Mouse (Mus musculus) fibroblast of lung, adult 2 months (primary cell): ENCODE results near the gene Iqcf1.

Experiments used
- DNase-seq: peaks from one replicate; pipeline ENCODE4 v3.0.0-alpha.2; 2011; ENCODE audit warnings: low read depth

The Iqcf1 gene

GRCm38 (mm10) chr9:106499667-106500066, at the start of gene Iqcf1:
Gene Iqcf1, plus strand, starts transcription at chr9:106499967.
- no peak for DNase-seq

GRCm38 (mm10) chr9:106450661-106451060, 49.1 kb upstream of the Iqcf1 start:
- DNase-seq, result no peak

GRCm38 (mm10) chr9:106451298-106451697, 48.5 kb upstream of the Iqcf1 start:
- no peak for DNase-seq

GRCm38 (mm10) chr9:106451899-106452298, 47.9 kb upstream of the Iqcf1 start:
- no peak for DNase-seq

GRCm38 (mm10) chr9:106452351-106452750, 47.4 kb upstream of the Iqcf1 start:
- no peak for DNase-seq

- no peak for DNase-seq
These were observed 46.9 kb upstream of the Iqcf1 start for GRCm38 (mm10) chr9:106452821-106453220.

- DNase-seq, result no peak
These were observed 46.3 kb upstream of the Iqcf1 start, which contains the start of gene Pcbp4 for GRCm38 (mm10) chr9:106453271-106454070. Gene Pcbp4, plus strand, starts transcription at chr9:106453291.

GRCm38 (mm10) chr9:106454071-106454761, 45.6 kb upstream of the Iqcf1 start:
- DNase-seq, result no peak

- no peak for DNase-seq
These were observed 44.7 kb upstream of the Iqcf1 start for GRCm38 (mm10) chr9:106454888-106455681.

GRCm38 (mm10) chr9:106456325-106457162, 43.2 kb upstream of the Iqcf1 start:
- DNase-seq, result no peak

- no peak for DNase-seq
These were observed 42.6 kb upstream of the Iqcf1 start for GRCm38 (mm10) chr9:106457163-106457559.

GRCm38 (mm10) chr9:106457920-106458319, 41.8 kb upstream of the Iqcf1 start:
- DNase-seq, result no peak

GRCm38 (mm10) chr9:106459946-106460345, 39.8 kb upstream of the Iqcf1 start:
- no peak for DNase-seq

- DNase-seq, result no peak
These were observed 39.3 kb upstream of the Iqcf1 start for GRCm38 (mm10) chr9:106460401-106461025.

- DNase-seq, result no peak
These were observed 38.7 kb upstream of the Iqcf1 start for GRCm38 (mm10) chr9:106461026-106461415.

GRCm38 (mm10) chr9:106461641-106462429, 37.9 kb upstream of the Iqcf1 start:
- no peak for DNase-seq

GRCm38 (mm10) chr9:106462430-106462800, 37.4 kb upstream of the Iqcf1 start:
- DNase-seq, result no peak

GRCm38 (mm10) chr9:106463122-106464063, 36.4 kb upstream of the Iqcf1 start:
- DNase-seq, result no peak
